Mouse (Mus musculus) c-Kit-positive CD71-positive TER-119-positive erythroid progenitor cells, embryonic 14.5 days (primary cell): ENCODE results near the gene Axin1.

ENCODE experiments used
- DNase-seq: peaks from one replicate; pipeline ENCODE4 v3.0.0-alpha.2; 2013; ENCODE audit warnings: low spot score

The Axin1 gene

GRCm38 (mm10) chr17:26239551-26239950, 101.1 kb downstream of the Axin1 start:
- no peak for DNase-seq

GRCm38 (mm10) chr17:26240120-26240790, 101.8 kb downstream of the Axin1 start:
- no peak for DNase-seq

GRCm38 (mm10) chr17:26240990-26241389, 102.5 kb downstream of the Axin1 start:
- no peak for DNase-seq

DNA sequence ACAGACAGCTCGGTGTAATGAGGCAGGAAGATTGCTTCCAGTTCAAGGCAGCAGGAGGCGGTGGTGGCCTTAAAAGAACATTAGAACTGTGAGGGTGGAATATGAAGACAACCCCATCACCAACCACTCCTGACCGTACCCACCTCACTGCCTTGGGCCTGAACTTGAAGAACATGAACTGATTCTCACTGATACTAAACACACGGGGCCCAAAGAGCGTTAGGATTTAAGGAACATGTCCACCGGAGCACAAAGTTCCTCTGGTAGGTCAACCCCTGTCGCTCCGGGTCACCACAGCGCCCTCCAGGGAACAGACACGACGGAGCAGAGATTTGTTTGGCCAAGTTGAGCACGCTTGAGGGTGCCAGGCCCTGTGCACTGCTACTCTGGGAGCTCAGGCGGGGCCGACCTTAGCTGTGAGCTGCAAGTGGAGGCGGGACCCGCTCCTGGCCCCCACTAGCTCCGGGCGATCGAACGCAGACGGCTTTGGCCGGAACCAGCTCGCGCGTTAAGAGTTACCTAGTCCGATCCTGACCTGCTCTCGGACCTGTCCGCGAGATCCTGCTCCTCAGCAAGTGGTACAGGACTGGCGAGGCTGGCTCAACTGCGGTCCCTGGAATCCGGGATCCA, 105.1 kb downstream of the Axin1 start:
- DNase-seq: no peak

- peak; percentile 87 for DNase-seq
Measured at GRCm38 (mm10) chr17:26244101-26244841, 105.8 kb downstream of the Axin1 start, which contains the start of gene Fam234a. Gene Fam234a, minus strand, starts transcription at chr17:26244242.
